Mouse (Mus musculus): ENCODE measurements around the gene Dpf3. TPM values are rescaled to one million over a fixed set of nuclear protein-coding genes. Genes with fewer than 3 reads are reported as not detected.

The Dpf3 gene
- polyA plus RNA-seq, 1 experiment: 3.0 TPM

DNA sequence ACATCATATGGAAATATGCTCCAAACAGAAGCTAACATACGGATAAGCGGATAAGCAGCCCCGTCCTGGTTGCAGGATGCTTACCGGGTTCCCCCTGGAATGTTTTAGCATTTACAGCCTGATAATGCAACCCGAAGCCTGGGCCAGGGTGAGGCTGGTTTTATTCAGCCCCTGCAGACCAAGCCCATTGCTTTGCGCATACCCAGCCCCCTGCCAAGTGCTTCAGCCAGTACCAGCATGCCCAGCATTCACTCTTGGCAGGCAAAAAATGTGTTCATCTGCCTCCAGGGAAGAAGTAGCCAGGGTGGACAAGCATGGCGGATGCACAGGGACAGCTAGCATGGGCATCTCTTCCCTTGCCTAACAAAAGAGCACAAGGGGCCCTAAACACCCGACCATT is 279.5 kb downstream of the Dpf3 start:
- TF ChIP-seq FLI1 (IDR thresholded peaks at IDR 0.05; ENCODE audit: low read length) (no peak), GATA1 (IDR thresholded peaks at IDR 0.05; ENCODE audit: borderline replicate concordance, low read length) (no peak)
- no peak overlapping the region for H3K4me3 ChIP-seq (replicated peaks)
- H3K4me1 ChIP-seq: peaks cover 11% of the 10 kb centered on the region; the same call in 1 of the 2 replicates
- H3K27me3 ChIP-seq (replicated peaks): peaks cover 54% of the 10 kb centered on the region
- no peaks in the 10 kb centered on the region for H3K9me3 ChIP-seq
- H3K36me3 ChIP-seq (replicated peaks; ENCODE audit: low read length): no peaks in the 10 kb centered on the region

GRCm38 (mm10) chr12:83207481-83207880 is 280.0 kb downstream of the Dpf3 start:
- Histone ChIP-seq H3K36me3 (replicated peaks; ENCODE audit: low read length) (no peaks in the 10 kb centered on the region), H3K27me3 (replicated peaks) (peaks cover 51% of the 10 kb centered on the region), H3K4me3 (replicated peaks) (no peak overlapping the region), H3K9me3 (no peaks in the 10 kb centered on the region), H3K4me1 (peaks cover 11% of the 10 kb centered on the region; the same call in 1 of the 2 replicates)
- TF ChIP-seq FLI1 (IDR thresholded peaks at IDR 0.05; ENCODE audit: low read length) (no peak), GATA1 (IDR thresholded peaks at IDR 0.05; ENCODE audit: borderline replicate concordance, low read length) (no peak)

DNA sequence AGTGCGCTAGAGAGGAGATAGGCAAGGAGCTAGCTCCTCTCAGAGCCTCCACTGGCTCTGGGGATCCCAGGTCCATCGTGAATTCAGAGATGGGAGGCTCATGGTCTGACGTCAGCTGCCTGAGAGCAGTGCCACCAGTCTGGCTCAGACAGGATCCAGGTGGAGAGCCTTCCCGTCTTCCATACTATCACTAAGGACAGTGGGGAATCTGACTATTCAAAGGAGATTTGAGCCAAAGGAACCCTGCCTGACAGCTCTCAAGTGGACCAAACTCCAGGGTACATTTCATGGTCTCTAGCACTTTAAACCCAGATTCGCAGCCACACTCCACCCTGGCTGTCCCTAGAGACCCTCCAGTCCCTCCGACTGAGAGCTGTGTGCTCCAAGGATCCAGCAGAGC is 280.6 kb downstream of the Dpf3 start:
- TF ChIP-seq GATA1 (IDR thresholded peaks at IDR 0.05; ENCODE audit: borderline replicate concordance, low read length) (no peak), FLI1 (IDR thresholded peaks at IDR 0.05; ENCODE audit: low read length) (no peak)
- Histone ChIP-seq H3K4me1 (peaks cover 15% of the 10 kb centered on the region; the same call in 1 of the 2 replicates), H3K4me3 (replicated peaks) (no peak overlapping the region), H3K9me3 (no peaks in the 10 kb centered on the region), H3K36me3 (replicated peaks; ENCODE audit: low read length) (no peaks in the 10 kb centered on the region), H3K27me3 (replicated peaks) (peaks cover 46% of the 10 kb centered on the region)

DNA sequence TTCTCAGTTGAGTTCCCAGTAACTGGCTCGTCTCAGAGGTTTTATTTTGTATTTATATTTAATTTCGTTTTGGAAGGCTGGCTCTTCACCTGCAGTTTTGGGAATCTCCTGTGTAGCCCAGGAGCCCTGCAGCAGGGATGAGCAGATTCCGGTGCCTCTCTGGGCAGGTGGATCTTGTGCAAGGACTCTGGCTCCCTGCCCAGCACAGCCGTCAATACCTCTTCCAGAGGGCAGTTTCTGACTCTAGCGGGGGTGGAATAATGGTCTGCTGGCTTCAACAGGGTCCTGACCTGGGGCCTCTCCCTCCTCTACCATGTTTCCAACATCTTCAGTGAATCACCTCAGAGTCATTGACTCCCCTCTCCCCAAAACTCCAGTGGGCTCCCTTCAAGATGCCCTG is 283.2 kb downstream of the Dpf3 start:
- TF ChIP-seq GATA1 (IDR thresholded peaks at IDR 0.05; ENCODE audit: borderline replicate concordance, low read length): no peak
- no peak for TF ChIP-seq FLI1 (IDR thresholded peaks at IDR 0.05; ENCODE audit: low read length)
- Histone ChIP-seq H3K27me3 (replicated peaks) (peaks cover 33% of the 10 kb centered on the region), H3K9me3 (no peaks in the 10 kb centered on the region), H3K36me3 (replicated peaks; ENCODE audit: low read length) (no peaks in the 10 kb centered on the region), H3K4me3 (replicated peaks) (no peak overlapping the region), H3K4me1 (peaks cover 13% of the 10 kb centered on the region; the same call in 1 of the 2 replicates)

DNA sequence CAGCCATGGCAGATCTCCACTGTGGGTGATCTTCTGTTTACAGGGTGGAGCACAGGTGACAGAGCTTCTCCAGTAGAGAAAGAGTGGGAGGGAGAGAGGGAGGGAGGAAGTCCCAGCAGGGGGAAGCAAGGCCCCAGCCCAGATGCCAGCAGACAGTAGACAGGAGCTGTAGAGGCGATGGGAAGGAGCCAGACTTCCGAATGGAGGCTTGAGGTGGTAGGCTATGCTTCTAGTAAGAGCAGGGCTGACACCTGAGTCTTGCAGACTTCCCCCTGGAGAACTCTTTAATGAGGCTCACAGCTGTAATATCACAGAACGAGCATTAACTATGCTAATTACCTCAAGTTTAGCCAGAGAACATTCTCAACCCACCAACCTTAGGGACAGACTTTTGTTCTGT is 285.8 kb downstream of the Dpf3 start:
- peaks cover 17% of the 10 kb centered on the region for H3K27me3 ChIP-seq (replicated peaks)
- TF ChIP-seq GATA1 (IDR thresholded peaks at IDR 0.05; ENCODE audit: borderline replicate concordance, low read length) (no peak), FLI1 (IDR thresholded peaks at IDR 0.05; ENCODE audit: low read length) (no peak)
- H3K4me1 ChIP-seq: peaks cover 9% of the 10 kb centered on the region; the same call in 1 of the 2 replicates
- no peaks in the 10 kb centered on the region for H3K9me3 ChIP-seq
- no peak overlapping the region for H3K4me3 ChIP-seq (replicated peaks)
- no peaks in the 10 kb centered on the region for H3K36me3 ChIP-seq (replicated peaks; ENCODE audit: low read length)

DNA sequence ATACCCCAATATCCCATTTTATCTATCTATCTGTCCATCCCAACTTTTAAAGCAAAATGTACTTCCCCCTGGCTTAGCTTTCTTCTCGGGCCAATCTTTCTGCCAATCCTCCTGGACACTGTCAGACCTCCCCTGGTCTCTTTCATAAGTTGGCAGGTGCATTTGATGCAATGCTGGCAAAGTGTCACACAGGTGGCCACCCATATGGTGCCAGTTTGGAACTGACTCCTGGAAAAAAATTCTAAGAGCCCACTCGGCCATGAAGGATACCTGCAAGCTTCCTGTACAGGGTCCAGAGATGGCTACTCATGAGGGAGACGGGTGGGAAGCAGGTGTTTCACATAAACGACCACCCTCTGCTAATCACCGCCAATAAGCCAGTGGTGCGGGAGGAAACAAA is 307.0 kb downstream of the Dpf3 start:
- H3K27me3 ChIP-seq (replicated peaks): peaks cover 33% of the 10 kb centered on the region

GRCm38 (mm10) chr12:83179860-83180259 is 307.7 kb downstream of the Dpf3 start:
- Histone ChIP-seq H3K4me3 (replicated peaks) (no peak overlapping the region), H3K4me1 (peaks cover 12% of the 10 kb centered on the region; the same call in 1 of the 2 replicates), H3K27me3 (replicated peaks) (peaks cover 33% of the 10 kb centered on the region), H3K36me3 (replicated peaks; ENCODE audit: low read length) (no peaks in the 10 kb centered on the region), H3K9me3 (no peaks in the 10 kb centered on the region)
- no peak for TF ChIP-seq FLI1 (IDR thresholded peaks at IDR 0.05; ENCODE audit: low read length)
- no peak for TF ChIP-seq GATA1 (IDR thresholded peaks at IDR 0.05; ENCODE audit: borderline replicate concordance, low read length)

More for the DNA sequence above, 307.0 kb downstream of the Dpf3 start:
- TF ChIP-seq GATA1 (IDR thresholded peaks at IDR 0.05; ENCODE audit: borderline replicate concordance, low read length) (no peak), FLI1 (IDR thresholded peaks at IDR 0.05; ENCODE audit: low read length) (no peak)
- Histone ChIP-seq H3K4me3 (replicated peaks) (no peak overlapping the region), H3K36me3 (replicated peaks; ENCODE audit: low read length) (no peaks in the 10 kb centered on the region), H3K9me3 (no peaks in the 10 kb centered on the region), H3K4me1 (peaks cover 14% of the 10 kb centered on the region)

DNA sequence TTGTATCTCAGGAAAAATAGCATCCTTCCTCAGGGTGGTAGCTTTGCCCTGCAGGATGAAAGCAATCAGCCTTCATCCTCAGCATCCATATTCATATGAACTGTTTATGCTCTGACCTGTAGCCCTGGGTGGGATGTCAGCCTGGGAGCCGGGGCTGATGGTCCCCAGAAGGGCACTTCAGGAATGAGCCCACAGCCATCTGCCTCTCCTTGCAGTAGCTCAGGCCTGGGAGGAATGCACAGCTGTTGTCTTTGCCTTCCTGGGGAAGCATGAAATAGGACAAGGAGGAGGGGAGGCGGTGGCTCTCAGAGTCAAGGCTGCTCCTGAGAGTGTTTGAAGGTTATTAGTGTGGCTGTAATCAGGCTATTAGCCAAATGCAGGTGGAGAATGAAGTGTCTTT is 308.7 kb downstream of the Dpf3 start:
- H3K4me3 ChIP-seq (replicated peaks): no peak overlapping the region
- H3K4me1 ChIP-seq: peaks cover 7% of the 10 kb centered on the region; the same call in 1 of the 2 replicates
- TF ChIP-seq FLI1 (IDR thresholded peaks at IDR 0.05; ENCODE audit: low read length) (no peak), GATA1 (IDR thresholded peaks at IDR 0.05; ENCODE audit: borderline replicate concordance, low read length) (no peak)
- H3K27me3 ChIP-seq (replicated peaks): peaks cover 33% of the 10 kb centered on the region
- H3K9me3 ChIP-seq: no peaks in the 10 kb centered on the region
- H3K36me3 ChIP-seq (replicated peaks; ENCODE audit: low read length): no peaks in the 10 kb centered on the region

DNA sequence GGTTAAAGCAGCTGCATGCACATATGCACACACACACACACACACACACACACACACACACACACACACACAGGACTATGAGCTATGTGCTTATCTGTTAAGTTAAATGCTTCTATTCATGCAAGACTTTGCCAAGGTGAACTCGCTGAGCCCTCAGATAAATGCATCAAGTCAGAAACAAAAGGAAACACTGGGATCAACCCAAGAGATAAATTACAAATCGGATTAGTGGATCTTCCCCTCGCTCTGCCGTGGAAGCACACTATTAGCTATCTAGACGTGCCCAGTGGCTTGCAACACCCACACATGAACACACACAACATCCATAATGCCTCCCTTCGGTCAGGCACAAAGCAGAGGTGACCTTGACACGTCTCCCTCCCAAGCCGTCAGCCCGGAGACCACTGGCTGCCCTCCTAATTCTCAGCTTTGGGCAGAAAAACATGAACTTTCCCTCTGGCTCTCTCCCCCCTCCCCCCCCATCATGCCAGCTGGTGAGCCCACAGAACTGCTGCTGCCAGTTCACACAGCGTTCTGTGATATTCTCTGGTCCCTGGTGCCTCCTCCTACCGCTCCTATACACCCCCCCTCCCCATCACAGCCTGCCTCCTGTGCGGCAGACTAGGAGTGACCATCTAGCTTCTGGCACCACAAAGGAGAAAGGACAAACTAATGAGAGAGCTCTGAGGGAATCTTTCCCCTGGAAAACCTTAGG is 317.9 kb downstream of the Dpf3 start:
- Histone ChIP-seq H3K4me3 (replicated peaks) (no peak overlapping the region), H3K27me3 (replicated peaks) (peaks cover 17% of the 10 kb centered on the region), H3K36me3 (replicated peaks; ENCODE audit: low read length) (no peaks in the 10 kb centered on the region), H3K4me1 (peaks cover 15% of the 10 kb centered on the region), H3K9me3 (peaks cover 5% of the 10 kb centered on the region)
- TF ChIP-seq FLI1 (IDR thresholded peaks at IDR 0.05; ENCODE audit: low read length): no peak
- TF ChIP-seq GATA1 (IDR thresholded peaks at IDR 0.05; ENCODE audit: borderline replicate concordance, low read length): no peak

DNA sequence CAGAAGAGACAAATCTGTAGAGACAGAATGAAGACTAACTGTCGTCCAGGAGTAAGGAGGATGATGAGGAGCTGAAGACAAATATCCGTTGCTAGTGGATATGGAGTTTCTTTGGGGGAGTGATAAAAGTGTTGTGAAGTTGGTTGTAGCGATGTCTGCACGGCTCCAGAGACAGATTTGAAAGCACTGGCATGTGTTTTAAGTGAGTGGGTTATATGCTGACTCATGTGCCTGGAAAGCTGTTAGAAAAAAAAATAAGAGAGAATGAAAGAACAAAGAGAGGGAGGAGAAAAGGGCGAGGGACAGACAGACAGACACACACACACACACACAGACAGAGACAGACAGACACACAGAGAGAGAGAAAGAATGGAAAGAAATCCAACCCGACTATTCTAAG is 319.2 kb downstream of the Dpf3 start:
- peaks cover 5% of the 10 kb centered on the region for H3K9me3 ChIP-seq
- peaks cover 24% of the 10 kb centered on the region for H3K4me1 ChIP-seq
- TF ChIP-seq FLI1 (IDR thresholded peaks at IDR 0.05; ENCODE audit: low read length) (no peak), GATA1 (IDR thresholded peaks at IDR 0.05; ENCODE audit: borderline replicate concordance, low read length) (no peak)
- H3K36me3 ChIP-seq (replicated peaks; ENCODE audit: low read length): no peaks in the 10 kb centered on the region
- peaks cover 24% of the 10 kb centered on the region for H3K27me3 ChIP-seq (replicated peaks)
- H3K4me3 ChIP-seq (replicated peaks): no peak overlapping the region
